Mouse (Mus musculus) cerebellum, postnatal 4 days (tissue): Measurements from ENCODE around the gene Hnrnpa3.
"Not testable (repeated sequence)": the region's sequence is repeated elsewhere in the genome, so short reads cannot be mapped to it uniquely, and the experiment has no call there.

Experiments
- DNase-seq, 2 experiments: peaks; one replicate each; pipeline ENCODE4 v3.0.0; 2022; ENCODE audit warnings: low spot score in 2 of 2, mixed read lengths in 1 of 2

Gene Hnrnpa3

GRCm38 (mm10) chr2:75637055-75637304, 22.1 kb upstream of the Hnrnpa3 start:
- DNase-seq: not testable (repeated sequence)

- no peak for DNase-seq
These were observed 21.7 kb upstream of the Hnrnpa3 start for GRCm38 (mm10) chr2:75637361-75637760.

GRCm38 (mm10) chr2:75637822-75638221, 21.2 kb upstream of the Hnrnpa3 start:
- DNase-seq: not testable (repeated sequence)

GRCm38 (mm10) chr2:75639535-75639934, 19.5 kb upstream of the Hnrnpa3 start:
- DNase-seq: not testable (repeated sequence)

- not testable (repeated sequence) for DNase-seq
These were observed 16.7 kb upstream of the Hnrnpa3 start for GRCm38 (mm10) chr2:75642312-75642711.

- no peak for DNase-seq
These were observed 16.1 kb upstream of the Hnrnpa3 start for GRCm38 (mm10) chr2:75642795-75643550.

GRCm38 (mm10) chr2:75643950-75644349, 15.1 kb upstream of the Hnrnpa3 start:
- no peak for DNase-seq

GRCm38 (mm10) chr2:75645251-75645650, 13.8 kb upstream of the Hnrnpa3 start:
- no peak for DNase-seq

- no peak for DNase-seq
These were observed 8.6 kb upstream of the Hnrnpa3 start for GRCm38 (mm10) chr2:75650437-75650836.

GRCm38 (mm10) chr2:75653150-75653549, 5.9 kb upstream of the Hnrnpa3 start:
- DNase-seq: no peak

GRCm38 (mm10) chr2:75654679-75655078, 4.4 kb upstream of the Hnrnpa3 start:
- DNase-seq: no peak

- no peak for DNase-seq
These were observed 2.1 kb upstream of the Hnrnpa3 start for GRCm38 (mm10) chr2:75656924-75657323.

GRCm38 (mm10) chr2:75657907-75658691, 962 bp upstream of the Hnrnpa3 start:
- DNase-seq: no peak

- peak; percentile 91 to 94 for DNase-seq
These were observed 534 bp downstream of the Hnrnpa3 start for GRCm38 (mm10) chr2:75659629-75659960.

- DNase-seq: no peak
These were observed 1.3 kb downstream of the Hnrnpa3 start for GRCm38 (mm10) chr2:75660255-75660948.

- no peak for DNase-seq
These were observed 2.0 kb downstream of the Hnrnpa3 start for GRCm38 (mm10) chr2:75661106-75661505.

GRCm38 (mm10) chr2:75669491-75670445, 10.7 kb downstream of the Hnrnpa3 start:
- DNase-seq: no peak

GRCm38 (mm10) chr2:75670446-75671336, 11.6 kb downstream of the Hnrnpa3 start:
- DNase-seq: no peak

- DNase-seq: no peak
These were observed 12.2 kb downstream of the Hnrnpa3 start for GRCm38 (mm10) chr2:75671337-75671660.

- no peak for DNase-seq
These were observed 13.5 kb downstream of the Hnrnpa3 start for GRCm38 (mm10) chr2:75672561-75672960.

GRCm38 (mm10) chr2:75676567-75676966, 17.5 kb downstream of the Hnrnpa3 start:
- no peak for DNase-seq
